Mouse (Mus musculus): ENCODE data around the gene Gm10295.
A peak's percentile ranks its signal among the peaks of the same experiment; 100 is the strongest.

Gm10295 gene

GRCm38 (mm10) chr7:71348922-71349321 is 2.4 kb downstream of the Gm10295 start:
- DNase-seq, result no peak

GRCm38 (mm10) chr7:71324919-71325583 is 26.2 kb downstream of the Gm10295 start:
- DNase-seq, result no peak

GRCm38 (mm10) chr7:71313148-71313765 is 38.0 kb downstream of the Gm10295 start:
- DNase-seq, result no peak

GRCm38 (mm10) chr7:71312375-71312774 is 38.9 kb downstream of the Gm10295 start:
- DNase-seq, result no peak

GRCm38 (mm10) chr7:71311411-71311810 is 39.9 kb downstream of the Gm10295 start:
- DNase-seq, result peak; percentile 59 to 77

GRCm38 (mm10) chr7:71308051-71308450 is 43.2 kb downstream of the Gm10295 start:
- peak; percentile 15 to 36 for DNase-seq

GRCm38 (mm10) chr7:71302714-71303113 is 48.6 kb downstream of the Gm10295 start:
- DNase-seq, result no peak

Data from kidney, adult 8-10 months (tissue).